Mouse (Mus musculus) gastrocnemius, postnatal 14 days (tissue): ENCODE data around the gene Tdrkh. TPM values are rescaled to one million over a fixed set of nuclear protein-coding genes. Genes with fewer than 3 reads are reported as not detected.

Source experiments
- DNase-seq: peaks from one replicate; pipeline ENCODE4 v3.0.0; 2021; ENCODE audit warnings: mixed read lengths
- intact Hi-C: fragments of 180-260 bp; cut with DNase I; formaldehyde crosslinking; loops from one replicate; pipeline ENCODE4 v1.15.1; 2025; ENCODE audit warnings: low total_unique reads
- long read RNA-seq, 2 experiments: library from polyadenylated mRNA; stranded (forward); transcript quantifications; one replicate each; pipeline ENCODE4 v2.0.0; 2021
- total RNA-seq, 2 experiments: library from RNA; stranded (reverse); gene quantifications; 2 replicates each; pipeline ENCODE4 v1.2.3; 2021

The Tdrkh gene
- 1 to 10 TPM; 3.5 to 4.8 TPM for total RNA-seq
- long read RNA-seq, experiment 1, full-length matches to known transcripts = 1 of 1 reads
- long read RNA-seq, experiment 1, partial matches to known transcripts = 0 of 1 reads
- long read RNA-seq, experiment 1, other reads (novel, unspliced or antisense) = 0 of 1 reads
- long read RNA-seq, experiment 2 = 0 reads

DNA sequence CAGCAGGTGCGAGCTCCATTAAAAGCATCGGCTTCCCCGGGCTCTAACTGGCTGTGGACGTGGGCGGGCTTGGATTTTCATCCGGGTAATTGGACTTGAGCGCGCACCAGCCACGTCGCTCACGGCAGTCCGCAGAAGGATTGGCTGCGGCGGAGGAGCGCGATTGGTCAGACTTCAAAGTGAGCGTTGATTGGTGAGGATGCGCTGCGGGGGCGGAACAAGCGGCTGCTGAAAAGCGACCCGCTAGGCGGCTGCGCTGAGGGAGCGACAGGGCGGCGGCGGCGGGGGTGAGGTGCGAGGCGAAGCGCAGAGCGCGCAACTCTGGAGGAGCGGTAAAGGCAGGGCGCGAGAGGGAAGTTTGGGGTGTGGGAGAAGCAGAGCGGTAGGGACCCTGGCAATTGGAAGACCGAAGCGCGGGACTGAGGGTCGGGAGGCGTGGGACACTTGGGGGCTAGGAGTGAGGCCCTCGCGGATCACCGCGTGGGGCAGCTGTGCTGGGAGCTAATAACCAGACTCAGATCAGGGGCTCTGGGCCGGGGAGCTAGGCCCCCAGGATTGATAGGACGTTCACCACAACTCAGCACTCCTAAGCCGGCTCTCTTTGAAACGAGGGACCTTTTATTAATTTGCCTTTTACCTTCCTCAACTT, at the start of gene Tdrkh:
Gene Tdrkh, plus strand, starts transcription at position 243 of the 649 bp plus-strand sequence.
- intact Hi-C loops = no loop called here
- DNase-seq = peak; percentile 95

DNA sequence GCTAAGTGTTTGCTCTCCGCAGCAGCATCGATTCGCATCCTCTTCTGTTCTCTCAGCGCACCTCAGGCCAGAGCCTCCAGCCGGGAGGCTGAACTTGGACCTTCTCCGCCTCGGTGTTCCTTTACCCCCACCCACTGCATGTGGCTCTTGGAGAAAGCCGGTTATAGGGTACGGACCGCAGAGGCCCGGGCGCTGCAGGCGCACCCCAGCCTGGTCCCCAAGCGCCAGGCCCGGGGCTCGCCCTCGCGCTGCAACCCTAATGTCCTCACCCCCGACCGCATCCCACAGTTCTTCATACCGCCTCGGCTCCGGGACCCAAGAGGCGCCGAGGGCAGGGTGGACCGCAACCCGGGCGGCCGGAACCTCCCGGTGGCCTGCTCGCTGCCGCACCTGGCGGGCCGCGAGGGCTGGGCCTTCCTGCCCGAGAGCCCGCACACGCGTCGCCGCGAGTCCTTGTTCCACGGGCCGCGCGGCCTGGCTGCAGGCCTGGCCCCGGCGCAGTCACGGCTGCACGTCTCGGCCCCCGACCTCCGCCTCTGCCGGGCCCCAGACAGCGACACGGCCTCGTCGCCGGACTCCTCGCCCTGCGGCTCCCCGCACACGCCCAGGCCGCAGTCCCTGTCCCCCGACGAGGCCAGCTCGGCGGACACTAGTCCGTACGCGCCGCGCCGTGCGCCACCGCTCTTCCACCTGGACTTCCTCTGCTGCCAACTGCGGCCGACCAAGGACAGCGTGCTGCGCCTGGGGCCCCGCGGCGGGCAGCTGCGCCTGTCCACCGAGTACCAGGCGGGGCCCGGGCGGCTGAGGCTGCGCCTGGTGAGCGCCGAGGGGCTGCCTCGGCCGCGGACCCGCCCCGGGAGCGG, 49.6 kb upstream of the Tdrkh start:
- intact Hi-C loops = loop anchor here (10.0 kb wide), 1 partner anchor 241 kb away; no protein-coding TSS in a partner anchor
- DNase-seq = peak; percentile 51

DNA sequence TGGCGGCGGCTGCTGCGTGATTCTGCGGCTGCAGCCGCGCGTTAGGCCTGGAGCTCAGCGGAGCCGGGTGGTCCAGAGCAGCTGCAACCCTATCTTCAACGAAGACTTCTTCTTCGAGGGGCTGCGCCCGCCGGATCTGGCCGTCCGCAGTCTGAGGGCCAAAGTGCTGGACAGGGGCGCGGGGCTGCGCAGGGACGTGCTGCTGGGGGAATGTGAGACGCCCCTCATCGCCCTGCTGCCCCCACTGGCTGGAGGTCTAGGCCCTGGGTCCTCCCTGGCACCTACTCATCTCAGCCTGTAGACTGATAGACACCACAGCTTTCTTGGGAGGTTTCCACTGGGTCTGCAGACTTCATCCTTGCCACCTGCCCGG, 48.9 kb upstream of the Tdrkh start:
- intact Hi-C loops = loop anchor here (10.0 kb wide), 1 partner anchor 241 kb away; no protein-coding TSS in a partner anchor
- no peak for DNase-seq

DNA sequence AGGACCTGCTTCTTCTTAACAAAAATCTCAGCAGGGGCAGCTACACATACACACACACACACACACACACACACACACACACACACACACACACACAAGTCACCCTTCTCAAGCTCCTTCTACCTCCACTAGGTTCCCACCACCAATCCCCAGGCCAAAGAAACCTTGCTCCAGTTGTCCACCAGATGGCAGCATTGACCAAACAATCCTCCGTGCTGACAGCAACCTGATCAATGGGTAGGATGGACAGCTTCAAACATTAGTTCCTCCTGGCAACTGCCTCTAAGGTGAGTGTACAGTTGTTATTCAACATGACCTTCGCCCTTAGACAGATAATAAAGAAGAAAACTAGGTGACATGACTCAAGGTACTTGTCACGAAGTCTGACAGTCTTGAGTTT, 46.3 kb upstream of the Tdrkh start:
- intact Hi-C loops = loop anchor here (5.0 to 10.0 kb wide), 2 partner anchors 86 to 238 kb away; no protein-coding TSS in a partner anchor
- peak; percentile 55 for DNase-seq

DNA sequence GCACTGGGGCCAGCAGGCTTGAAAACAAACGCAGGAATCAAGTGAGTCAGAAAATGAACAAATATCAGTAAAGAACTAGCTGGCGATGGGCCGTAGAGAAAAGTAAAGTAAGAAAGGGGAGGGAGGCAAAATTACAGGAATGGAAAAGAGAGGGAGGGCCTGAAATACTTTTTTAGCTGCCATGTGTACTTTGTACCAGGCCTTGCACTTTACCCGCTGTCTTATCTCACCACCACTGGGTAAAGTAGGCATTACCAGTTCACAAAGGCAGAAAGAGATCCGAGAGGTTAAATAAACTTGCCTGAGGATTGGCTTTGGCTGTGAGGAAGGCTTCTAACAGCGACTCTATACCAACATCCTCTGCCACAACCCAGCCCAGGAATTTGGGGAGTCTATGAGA, 45.6 kb upstream of the Tdrkh start:
- DNase-seq = no peak
- intact Hi-C loops = loop anchor here (5.0 to 10.0 kb wide), 2 partner anchors 85 to 237 kb away; no protein-coding TSS in a partner anchor

DNA sequence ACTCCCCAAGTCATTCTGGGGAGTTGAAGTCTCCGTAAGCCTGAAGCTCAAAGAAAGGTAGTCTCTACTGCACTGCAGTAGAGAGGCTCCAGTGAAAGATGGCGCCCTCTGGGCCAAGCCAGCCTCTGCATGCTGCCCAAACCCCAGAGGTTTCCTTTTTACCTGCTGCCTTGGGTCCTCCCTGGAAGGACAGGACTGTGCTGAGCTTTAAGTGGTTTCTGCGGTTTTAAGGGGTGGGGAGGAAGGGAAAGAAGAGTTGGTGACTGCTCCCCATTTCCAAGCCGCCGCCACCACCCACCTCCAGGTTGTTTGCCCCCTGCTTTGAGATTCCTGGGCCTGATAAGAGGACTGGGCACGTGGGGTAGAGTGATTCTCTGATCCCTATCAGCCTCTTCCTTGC, 44.4 kb upstream of the Tdrkh start:
- intact Hi-C loops = loop anchor here (5.0 to 10.0 kb wide), 2 partner anchors 84 to 236 kb away; no protein-coding TSS in a partner anchor
- no peak for DNase-seq

DNA sequence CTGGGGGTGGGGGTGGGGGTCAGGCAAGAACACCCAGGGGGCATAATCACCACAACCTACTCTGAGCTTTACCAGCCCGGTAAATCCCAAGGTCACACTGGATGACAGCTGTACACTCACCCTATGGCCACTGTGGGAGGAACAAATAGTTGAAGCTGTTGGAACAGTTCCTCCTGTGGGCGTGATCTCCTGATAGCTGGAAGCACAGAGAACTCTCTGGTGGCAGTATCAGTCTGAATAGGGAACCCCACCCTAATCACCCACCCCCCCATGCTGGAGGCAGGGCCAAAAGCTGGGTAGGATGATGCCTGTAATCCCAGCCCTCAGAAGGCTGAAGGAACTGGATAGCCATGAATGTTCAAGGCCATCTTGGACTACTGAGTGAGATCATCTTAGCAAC, 43.4 kb upstream of the Tdrkh start:
- intact Hi-C loops = loop anchor here (5.0 to 10.0 kb wide), 2 partner anchors 83 to 235 kb away; no protein-coding TSS in a partner anchor

DNA sequence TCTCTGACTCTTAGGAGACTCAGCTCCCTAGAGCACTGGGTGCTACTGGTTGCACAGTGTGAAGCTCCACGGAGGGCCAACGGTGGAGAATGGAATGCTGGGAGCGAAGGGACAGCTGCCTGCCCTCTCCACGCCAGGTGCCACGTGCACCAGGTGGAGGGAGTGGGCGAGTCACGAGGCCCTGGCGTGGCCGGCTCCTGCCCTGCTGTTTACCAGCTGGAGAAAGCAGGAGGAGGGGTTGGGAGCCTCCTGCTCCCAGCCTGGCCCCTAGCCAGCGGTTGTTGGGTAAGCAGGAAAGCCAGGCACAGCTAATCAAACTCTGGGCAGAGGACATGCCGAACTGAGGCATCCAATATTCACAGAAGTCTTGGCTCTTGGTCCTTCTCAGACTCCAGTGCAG, 41.4 kb upstream of the Tdrkh start:
- DNase-seq = peak; percentile 83
- intact Hi-C loops = no loop called here

More for the DNA sequence above, 43.4 kb upstream of the Tdrkh start:
- no peak for DNase-seq

DNA sequence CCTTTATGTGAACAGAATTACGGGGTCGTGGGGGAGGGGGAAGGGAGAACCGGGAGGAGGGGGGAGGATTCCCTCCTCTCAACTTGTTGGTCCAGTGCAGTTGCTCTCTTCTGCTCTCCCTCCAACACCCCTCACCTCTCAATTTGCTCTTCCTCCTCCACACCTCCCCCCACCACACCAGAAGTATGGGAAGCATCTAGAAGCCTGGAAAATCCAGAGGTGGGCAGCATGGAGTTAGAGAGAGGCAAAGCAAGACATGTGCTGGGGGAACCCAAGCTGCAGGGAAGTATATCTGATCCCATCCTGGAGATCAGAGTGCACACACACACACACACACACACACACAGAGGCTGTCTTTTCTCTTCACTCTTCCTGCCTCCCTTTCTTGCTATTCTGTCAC, 41.0 kb upstream of the Tdrkh start:
- DNase-seq = no peak
- intact Hi-C loops = no loop called here

DNA sequence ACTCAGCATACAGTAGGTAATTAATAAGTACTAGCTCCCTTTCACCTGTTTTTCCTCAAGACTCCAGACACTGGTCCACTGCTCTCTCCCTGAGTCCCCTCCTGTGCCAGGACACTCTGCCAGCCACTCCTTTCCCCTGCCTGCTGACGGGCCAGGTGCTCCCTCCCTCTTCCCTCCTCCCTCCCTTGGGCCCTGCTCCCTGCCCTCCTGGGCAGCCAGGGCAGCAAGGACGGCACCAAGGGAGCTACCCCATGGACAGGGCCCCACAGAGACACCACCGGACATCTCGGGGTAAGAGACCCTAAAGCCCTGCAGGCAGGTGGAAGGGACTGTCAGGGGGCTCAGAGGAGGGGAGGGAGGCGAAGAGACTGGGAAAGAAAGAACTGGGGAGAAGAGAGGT, 40.4 kb upstream of the Tdrkh start, which contains the start of gene Rorc:
Gene Rorc, plus strand, starts transcription at position 154 of the 400 bp plus-strand sequence.
- intact Hi-C loops = no loop called here
- DNase-seq = peak; percentile 65

DNA sequence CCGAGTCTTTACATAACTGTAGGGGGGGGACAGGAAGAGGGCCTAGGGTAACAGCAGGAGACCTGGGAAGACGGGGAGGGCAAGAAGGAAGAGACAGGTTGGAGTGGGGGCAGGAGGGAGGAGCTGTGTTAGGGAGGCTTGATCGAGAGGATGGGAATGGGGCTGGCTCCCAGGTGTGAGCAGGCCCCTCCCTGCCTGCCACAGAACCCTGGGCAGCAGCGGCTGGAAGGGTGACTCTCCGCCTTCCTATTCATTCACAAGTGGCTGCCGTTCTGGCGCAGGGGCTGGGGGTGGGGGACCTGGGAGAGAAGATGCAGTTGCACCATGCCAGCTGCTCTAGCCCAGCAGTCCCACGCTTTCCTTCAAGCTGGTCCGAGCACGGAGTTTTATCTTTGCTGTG, 40.0 kb upstream of the Tdrkh start:
- intact Hi-C loops = no loop called here

DNA sequence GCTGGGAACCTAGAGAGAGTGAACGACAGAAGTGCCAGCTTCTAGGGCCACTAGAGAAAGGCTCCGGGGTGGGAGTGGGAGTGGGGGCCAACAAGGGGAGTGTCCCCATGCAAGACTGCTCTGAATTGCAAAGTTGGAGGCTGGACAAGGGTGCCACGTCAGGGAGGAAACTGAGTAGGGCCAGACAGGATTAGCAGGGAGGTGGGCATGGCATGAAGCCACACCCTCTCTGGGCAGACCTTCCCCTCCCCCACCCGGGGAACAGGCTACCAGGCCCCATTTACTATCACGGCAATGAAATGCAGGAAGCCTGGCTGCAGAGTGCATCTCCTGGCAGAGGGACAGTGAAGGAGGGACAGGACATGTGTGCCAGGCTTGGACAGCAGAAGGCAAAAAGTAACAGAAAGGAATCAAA, 39.5 kb upstream of the Tdrkh start:
- intact Hi-C loops = no loop called here

More for the DNA sequence above, 40.0 kb upstream of the Tdrkh start:
- DNase-seq = no peak

DNA sequence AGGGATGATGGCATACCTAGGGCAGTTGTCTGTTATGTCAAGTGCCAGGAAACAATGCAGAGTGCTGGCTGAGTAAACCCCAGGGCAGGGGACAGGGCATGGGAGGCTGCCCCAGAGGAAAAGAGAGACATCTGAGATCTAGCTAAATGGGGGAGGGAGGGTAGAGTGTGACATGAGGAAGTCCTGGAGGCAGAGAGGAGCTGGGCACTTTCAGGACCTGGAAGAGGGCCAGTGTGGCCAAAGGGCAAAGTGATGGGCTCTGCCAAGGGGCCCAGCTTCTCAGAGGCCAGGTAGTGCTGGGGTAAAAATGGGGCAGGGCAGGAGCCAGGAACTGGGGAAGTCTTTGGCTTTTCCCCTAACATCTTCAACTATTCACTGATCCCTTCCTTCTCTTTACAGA, 38.4 kb upstream of the Tdrkh start:
- no peak for DNase-seq
- intact Hi-C loops = no loop called here

More for the DNA sequence above, 39.5 kb upstream of the Tdrkh start:
- DNase-seq = peak; percentile 39

DNA sequence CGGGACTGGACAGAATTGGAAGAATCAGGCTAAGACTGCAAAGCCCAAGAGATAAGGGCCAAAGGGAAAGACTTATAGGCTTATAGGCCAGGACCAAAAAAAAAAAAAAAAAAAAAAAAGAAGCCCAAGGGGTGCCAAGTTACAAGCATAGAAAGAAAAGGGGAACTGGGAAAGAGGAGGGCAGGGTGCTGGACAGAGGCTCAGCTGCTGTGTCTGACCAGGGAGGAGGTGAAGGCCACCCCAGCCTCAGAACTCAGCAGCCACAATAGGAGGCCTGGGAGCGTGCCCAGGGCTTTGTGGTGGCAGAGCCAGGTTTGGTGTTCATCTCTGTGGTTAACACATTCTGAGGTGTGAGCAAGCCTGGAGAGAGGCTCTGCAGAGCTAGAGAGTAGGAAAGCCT, 37.9 kb upstream of the Tdrkh start:
- intact Hi-C loops = no loop called here
- DNase-seq = no peak

DNA sequence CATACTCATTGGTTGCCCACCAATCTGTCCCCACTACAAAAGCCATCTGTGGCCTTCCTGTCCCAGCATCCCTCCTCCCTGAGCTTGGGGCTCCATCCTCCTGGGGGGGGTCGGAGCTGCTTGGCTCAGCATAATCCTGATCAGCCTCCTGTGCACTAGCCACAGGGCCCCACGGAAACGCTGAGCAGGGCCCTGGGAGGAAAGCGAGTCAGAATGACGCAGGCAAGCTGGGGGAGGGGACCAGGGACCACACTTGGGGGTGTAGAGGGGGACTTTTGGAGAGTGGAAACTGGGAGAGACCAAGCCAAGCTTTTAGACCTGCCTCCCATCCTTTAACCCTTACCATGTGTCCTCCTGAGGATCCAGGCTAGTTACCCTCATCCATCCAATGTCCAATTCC, 37.2 kb upstream of the Tdrkh start:
- intact Hi-C loops = no loop called here
- DNase-seq = no peak

DNA sequence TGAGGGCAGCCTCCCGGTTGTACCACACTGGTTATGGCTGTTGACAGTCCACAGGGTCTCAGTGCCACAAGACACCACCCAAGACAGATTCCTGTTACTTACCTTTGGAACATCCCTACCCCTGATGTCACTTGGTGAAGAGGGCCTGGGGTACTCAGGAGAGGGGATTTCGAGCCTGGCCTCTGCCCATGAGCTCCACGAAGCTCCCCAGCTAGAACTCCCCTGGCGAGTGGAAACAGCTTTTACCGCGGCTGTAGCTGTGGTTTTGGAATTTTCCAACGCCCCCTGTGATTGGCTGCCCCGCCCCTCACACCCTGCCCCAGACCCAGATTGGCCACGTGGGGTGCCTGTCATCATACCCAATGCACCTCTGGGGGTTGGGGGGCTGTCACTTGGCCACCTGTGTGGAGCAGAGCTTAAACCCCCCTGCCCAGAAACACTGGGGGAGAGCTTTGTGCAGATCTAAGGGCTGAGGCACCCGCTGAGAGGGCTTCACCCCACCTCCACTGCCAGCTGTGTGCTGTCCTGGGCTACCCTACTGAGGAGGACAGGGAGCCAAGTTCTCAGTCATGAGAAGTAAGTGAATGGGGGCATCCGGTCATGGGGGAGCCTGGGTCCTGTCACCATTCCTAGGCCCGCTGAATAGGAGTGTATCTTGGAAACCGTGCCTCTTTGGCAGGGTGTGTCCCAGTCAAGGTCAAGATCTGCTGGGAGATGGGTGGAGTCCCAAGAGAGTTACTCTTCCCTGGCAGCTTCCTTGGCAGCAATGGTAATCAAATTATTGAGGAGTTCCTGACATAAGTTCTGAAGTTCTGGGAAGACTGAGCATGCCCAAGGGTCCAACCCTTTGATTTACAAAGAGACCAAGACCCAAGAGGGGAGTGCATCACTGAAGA, 35.8 kb upstream of the Tdrkh start:
- DNase-seq = no peak
- intact Hi-C loops = no loop called here

DNA sequence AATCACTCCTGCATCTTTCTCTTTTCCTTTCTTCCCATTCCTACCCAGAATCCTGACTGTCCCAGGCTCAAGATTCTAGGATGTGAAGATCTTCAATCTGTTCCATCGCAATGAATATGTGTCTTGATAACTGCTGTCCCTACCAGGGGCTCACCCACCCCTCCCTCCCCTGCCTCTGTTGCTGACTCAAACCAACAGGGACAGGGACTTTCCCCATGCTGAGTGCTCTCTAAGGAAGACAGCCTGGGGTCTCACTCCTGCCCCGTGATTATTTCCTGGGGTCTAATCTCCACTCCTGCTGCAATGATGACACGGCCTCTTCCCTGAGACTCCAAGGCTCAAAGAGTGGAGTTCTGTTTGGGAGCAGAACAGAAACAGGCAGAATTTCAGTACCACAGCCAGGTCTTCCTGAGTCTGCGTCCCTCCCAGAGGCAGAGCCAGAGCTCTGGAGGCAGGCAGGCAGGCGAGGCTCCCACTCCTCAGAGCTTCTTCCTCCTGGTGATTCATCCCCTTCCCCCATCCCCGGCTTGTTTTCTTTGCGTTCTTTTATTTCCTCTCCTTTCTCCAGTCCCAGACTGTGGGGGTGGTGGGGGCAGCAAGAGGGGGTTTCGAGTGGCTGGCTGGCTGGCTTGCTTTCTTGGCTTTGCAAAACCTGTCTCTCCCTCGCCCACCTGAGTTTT, 33.1 kb upstream of the Tdrkh start:
- intact Hi-C loops = no loop called here
- DNase-seq = no peak

DNA sequence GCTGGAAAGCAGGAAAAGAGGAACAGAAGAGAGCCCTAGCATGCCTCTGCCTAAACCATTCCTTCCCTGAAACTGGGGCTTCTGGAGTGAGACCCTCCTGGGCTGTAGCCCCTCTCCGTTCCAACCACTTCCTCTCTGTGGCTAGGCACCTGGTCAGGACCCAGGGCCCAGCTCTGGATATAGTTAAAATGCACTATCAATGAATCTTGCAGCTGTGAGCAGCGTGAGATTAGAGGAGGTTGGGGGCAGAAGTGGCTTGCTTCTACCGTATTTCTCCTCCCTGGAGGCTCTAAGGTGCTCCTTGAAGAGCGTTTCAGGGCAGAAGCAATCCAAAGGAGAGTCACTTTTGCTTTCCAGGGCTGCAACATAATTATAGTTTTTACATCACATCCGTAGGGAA, 30.8 kb upstream of the Tdrkh start:
- intact Hi-C loops = no loop called here
- DNase-seq = no peak

DNA sequence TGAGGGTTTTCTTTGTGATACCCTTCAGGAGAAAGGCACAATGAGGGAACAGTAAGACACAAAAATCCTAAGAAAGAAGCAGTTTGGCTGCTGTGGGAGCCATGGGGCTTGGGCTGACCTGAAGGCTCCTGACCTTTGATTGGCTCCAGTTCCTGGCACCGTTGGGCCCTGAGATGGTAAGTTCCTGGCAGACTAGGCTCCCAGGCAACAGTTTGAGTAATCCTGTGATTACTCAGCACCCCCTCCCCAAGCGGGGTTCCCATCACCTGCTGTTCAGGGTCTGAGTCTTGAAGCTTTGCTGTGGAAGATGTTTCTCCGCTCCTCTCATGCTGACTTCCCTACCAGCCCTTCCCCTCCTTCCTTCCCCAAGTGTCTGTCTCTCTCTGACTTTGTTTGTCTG, 29.6 kb upstream of the Tdrkh start:
- DNase-seq = no peak

More for the DNA sequence above, 29.6 kb upstream of the Tdrkh start:
- intact Hi-C loops = no loop called here
